Mouse (Mus musculus) lung, adult 2 months (tissue): ENCODE measurements around the gene Grb7. TPM values are rescaled to one million over a fixed set of nuclear protein-coding genes. Genes with fewer than 3 reads are reported as not detected.
A peak's percentile ranks its signal among the peaks of the same experiment; 100 is the strongest.

ENCODE experiments used
- DNase-seq: peaks from one replicate; pipeline ENCODE4 v3.0.0; 2022
- H3K4me1 ChIP-seq: fragments of 200-500 bp; 2 replicates; pipeline ENCODE4 v1.6.1; 2011; ENCODE audit warnings: low read length; ENCODE audit not compliant: control insufficient read depth, insufficient read depth
- H3K4me3 ChIP-seq: fragments of 200-500 bp; replicated peaks from 2 replicates; pipeline ENCODE3; 2011; ENCODE audit warnings: low read depth, mild to moderate bottlenecking, control low read depth, low read length; ENCODE audit errors: extremely low read depth
- CTCF ChIP-seq: fragments of 200-500 bp; IDR thresholded peaks from 2 replicates; pipeline ENCODE4 v1.5.1; 2011; ENCODE audit warnings: mild to moderate bottlenecking, low read length, control low read depth; ENCODE audit not compliant: insufficient read depth
- POLR2A ChIP-seq: fragments of 200-500 bp; IDR thresholded peaks from 2 replicates; pipeline ENCODE4 v1.6.1; 2011; ENCODE audit warnings: low read depth, mild to moderate bottlenecking, control low read depth, low read length, borderline replicate concordance; ENCODE audit errors: extremely low read depth
- WGBS: fragments of 180-500 bp; shearing (Covaris S2); methylation state at CpG from one replicate; pipeline ENCODE4 v1.1.7; 2018; 5-methylcytosine and 5-hydroxymethylcytosine counted together
- polyA plus RNA-seq: library from polyadenylated mRNA; depleted of rRNA; stranded (reverse); fragments of >200 nt; gene quantifications from 2 replicates; pipeline ENCODE4 v1.2.3, GENCODE M21; 2012; rRNA removed

The Grb7 gene
- polyA plus RNA-seq, result 48.0 and 48.9 TPM in 2 replicates

DNA sequence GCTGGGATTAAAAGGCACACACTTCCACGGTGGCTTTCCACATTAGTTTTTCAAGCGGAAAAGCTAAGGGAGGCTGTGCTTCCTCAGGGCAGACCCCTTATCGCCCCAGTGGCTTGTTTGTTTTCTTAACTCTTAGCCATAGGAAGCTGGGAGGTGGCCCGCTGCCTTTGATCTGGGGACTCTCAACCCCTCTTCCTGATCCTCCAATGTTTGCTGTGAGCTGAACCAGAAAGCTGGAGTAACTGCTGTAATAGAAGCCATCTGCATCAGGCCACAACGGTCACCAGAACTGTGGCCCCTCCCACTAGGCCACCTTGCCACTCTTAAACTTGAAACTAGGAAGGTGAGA lies at the start of gene Grb7:
Grb7 (plus strand) TSS at position 182 of the 349 bp plus-strand sequence.
- Histone ChIP-seq H3K4me3 (peak within 1 kb of the TSS; percentile 72), H3K4me1 (no peaks in the 10 kb centered on the region; the same call in 1 of the 2 replicates)
- no peak for DNase-seq
- WGBS, result 14% methylated on average over 5 of the region's 5 CpGs
- TF ChIP-seq CTCF (no peak), POLR2A (no peak)

- Histone ChIP-seq H3K4me1 (peaks cover 10% of the 10 kb centered on the region), H3K4me3 (no peak overlapping the region)
- TF ChIP-seq POLR2A (no peak), CTCF (no peak)
- WGBS, result 91% methylated on average over 7 of the region's 7 CpGs
- DNase-seq, result no peak
Measured at GRCm38 (mm10) chr11:98397946-98398345, 48.2 kb upstream of the Grb7 start.

GRCm38 (mm10) chr11:98400161-98400726 lies 46.0 kb upstream of the Grb7 start, which contains the start of gene Pgap3:
Gene Pgap3 (minus strand): TSS chr11:98400490.
- Histone ChIP-seq H3K4me1 (peaks cover 3% of the 10 kb centered on the region; the same call in 1 of the 2 replicates), H3K4me3 (peak within 1 kb of the TSS; percentile 76)
- WGBS, result under 1% methylated on average over 40 of the region's 40 CpGs
- peak; percentile 87 for DNase-seq
- TF ChIP-seq CTCF, result no peak
- peak; percentile 72; the same call in 1 of the 2 replicates for TF ChIP-seq POLR2A

- Histone ChIP-seq H3K4me3 (no peak overlapping the region), H3K4me1 (peaks cover 3% of the 10 kb centered on the region; the same call in 1 of the 2 replicates)
- 42% methylated on average over 3 of the region's 3 CpGs for WGBS
- TF ChIP-seq POLR2A (no peak), CTCF (no peak)
- no peak for DNase-seq
Measured at GRCm38 (mm10) chr11:98400816-98401215, 45.4 kb upstream of the Grb7 start.

DNA sequence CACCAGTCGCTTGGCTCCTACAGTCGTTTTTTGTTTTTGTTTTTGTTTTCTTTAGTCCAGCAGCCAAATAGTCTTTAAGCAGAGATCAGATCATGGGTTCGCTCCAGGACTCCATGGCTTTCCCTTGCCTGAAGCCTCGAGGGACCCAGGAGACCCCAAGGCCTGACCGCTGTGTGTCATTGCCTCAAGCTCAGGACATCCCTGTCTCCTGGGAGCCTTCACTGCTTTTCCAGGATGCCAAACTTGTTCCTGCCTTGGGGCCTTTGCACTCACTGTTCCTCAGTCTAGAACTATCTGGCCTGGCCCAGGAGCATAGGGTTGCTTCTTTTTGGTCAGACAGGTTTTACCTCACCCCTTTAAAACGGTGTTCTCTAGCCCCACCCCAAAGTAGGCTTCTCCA lies 39.6 kb upstream of the Grb7 start:
- Histone ChIP-seq H3K4me1 (peaks cover 2% of the 10 kb centered on the region; the same call in 1 of the 2 replicates), H3K4me3 (no peak overlapping the region)
- 70% methylated on average over 6 of the region's 6 CpGs for WGBS
- TF ChIP-seq CTCF (no peak), POLR2A (no peak)
- DNase-seq, result no peak

DNA sequence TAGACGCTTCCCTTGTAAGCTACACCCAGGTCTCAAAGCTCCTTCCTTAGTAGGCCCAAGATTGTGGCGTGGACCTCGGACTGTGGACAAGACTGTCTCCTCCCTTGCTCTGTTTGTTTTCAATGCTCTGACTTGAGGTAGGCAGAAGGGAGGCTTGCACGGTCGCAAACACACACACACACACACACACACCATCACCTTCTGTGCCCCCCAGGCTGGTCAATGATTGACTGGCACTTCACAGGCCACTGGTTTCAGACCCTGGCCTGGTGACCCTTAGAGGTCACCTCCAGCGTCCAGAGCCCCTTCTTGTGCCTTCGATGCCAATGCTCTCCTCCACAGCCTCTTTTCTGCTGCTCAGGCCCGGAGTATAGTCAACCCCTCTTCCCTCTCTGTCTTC lies 37.3 kb upstream of the Grb7 start:
- Histone ChIP-seq H3K4me3 (no peak overlapping the region), H3K4me1 (peaks cover 10% of the 10 kb centered on the region)
- 53% methylated on average over 8 of the region's 8 CpGs for WGBS
- DNase-seq, result no peak
- no peak for TF ChIP-seq POLR2A
- TF ChIP-seq CTCF, result no peak

GRCm38 (mm10) chr11:98409341-98409822 lies 36.8 kb upstream of the Grb7 start:
- TF ChIP-seq POLR2A (no peak), CTCF (no peak)
- Histone ChIP-seq H3K4me1 (peaks cover 14% of the 10 kb centered on the region), H3K4me3 (no peak overlapping the region)
- WGBS, result 11% methylated on average over 9 of the region's 10 CpGs
- no peak for DNase-seq

DNA sequence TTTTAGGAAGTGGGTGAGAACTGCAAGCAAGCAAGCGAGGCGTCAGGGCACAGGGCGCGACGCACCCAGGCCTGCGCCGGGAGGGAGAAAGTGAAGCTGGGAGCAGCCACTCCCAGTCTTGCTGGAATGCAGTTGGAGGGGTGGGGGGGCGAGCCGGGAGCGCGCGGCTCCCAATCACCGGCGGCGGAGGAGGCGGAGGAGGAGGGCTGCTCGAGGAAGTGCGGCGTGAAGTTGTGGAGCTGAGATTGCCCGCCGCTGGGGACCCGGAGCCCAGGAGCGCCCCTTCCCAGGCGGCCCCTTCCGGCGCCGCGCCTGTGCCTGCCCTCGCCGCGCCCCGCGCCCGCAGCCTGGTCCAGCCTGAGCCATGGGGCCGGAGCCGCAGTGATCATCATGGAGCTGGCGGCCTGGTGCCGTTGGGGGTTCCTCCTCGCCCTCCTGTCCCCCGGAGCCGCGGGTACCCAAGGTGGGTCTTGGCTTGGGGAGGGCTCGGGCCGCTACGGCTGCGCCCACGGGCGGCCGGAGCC lies 33.9 kb upstream of the Grb7 start, which contains the start of gene Erbb2:
Erbb2 (plus strand) TSS at position 198 of the 524 bp plus-strand sequence.
- WGBS, result 1% methylated on average over 48 of the region's 49 CpGs
- peak within 1 kb of the TSS; percentile 90 for H3K4me3 ChIP-seq
- TF ChIP-seq POLR2A (peak; percentile 85; the same call in 1 of the 2 replicates), CTCF (no peak)
- peaks cover 20% of the 10 kb centered on the region for H3K4me1 ChIP-seq
- DNase-seq, result peak; percentile 68

DNA sequence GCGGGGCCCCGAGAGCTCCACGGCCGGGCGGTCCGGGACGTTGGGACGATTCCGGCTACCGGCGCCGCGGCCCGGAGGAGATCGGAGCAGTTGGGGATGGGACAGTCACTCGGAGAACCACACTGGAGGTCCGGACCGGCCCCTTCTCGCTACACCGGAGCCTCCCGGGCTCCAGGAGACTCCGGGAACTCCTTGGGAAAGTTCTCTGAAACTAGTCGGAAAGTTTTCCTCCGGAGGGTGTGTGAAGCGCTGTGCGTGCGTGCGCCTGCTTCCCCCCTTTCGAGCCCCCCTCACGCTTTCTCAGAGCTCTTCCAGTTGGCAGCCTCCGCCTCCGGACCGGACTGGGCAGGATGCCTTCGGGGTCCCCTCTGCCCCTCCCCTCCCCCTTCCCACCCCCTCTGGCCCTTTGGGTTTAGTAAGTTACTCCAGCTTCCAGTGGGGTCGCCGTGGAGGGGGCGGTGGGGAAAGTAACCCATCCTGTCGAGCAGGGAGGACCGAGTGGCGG lies 33.3 kb upstream of the Grb7 start:
- H3K4me1 ChIP-seq, result peaks cover 20% of the 10 kb centered on the region
- peak; percentile 58 for DNase-seq
- no peak for TF ChIP-seq CTCF
- TF ChIP-seq POLR2A, result no peak; the same call in 1 of the 2 replicates

More for the DNA sequence above, 33.3 kb upstream of the Grb7 start:
- WGBS, result under 1% methylated on average over 40 of the region's 40 CpGs
- peak overlapping the region; percentile 90 for H3K4me3 ChIP-seq
